Mouse (Mus musculus) myocyte (in vitro differentiated cells): Measurements from ENCODE around the gene St3gal6. TPM values are rescaled to one million over a fixed set of nuclear protein-coding genes. Genes with fewer than 3 reads are reported as not detected.

Experiments
- H3K27me3 ChIP-seq: one replicate; pipeline ENCODE4 v1.6.1; 2011; ENCODE audit not compliant: control insufficient read depth, insufficient read depth, insufficient read length
- H3K36me3 ChIP-seq: one replicate; pipeline ENCODE4 v1.6.1; 2011; ENCODE audit not compliant: control insufficient read depth, insufficient read depth
- H3K4me2 ChIP-seq: one replicate; pipeline ENCODE4 v1.6.1; 2011; ENCODE audit warnings: low read depth, control low read depth
- H3K4me3 ChIP-seq: one replicate; pipeline ENCODE4 v1.5.1; 2011; ENCODE audit warnings: mild to moderate bottlenecking, control low read depth, moderate library complexity
- H3K79me2 ChIP-seq: one replicate; pipeline ENCODE4 v1.6.1; 2011; ENCODE audit not compliant: control insufficient read depth, insufficient read depth
- H3ac ChIP-seq: one replicate; pipeline ENCODE4 v1.6.1; 2011; ENCODE audit not compliant: control insufficient read depth, insufficient read length
- CEBPB ChIP-seq: IDR thresholded peaks from 2 replicates; pipeline ENCODE4 v1.6.1; 2011; ENCODE audit warnings: mild to moderate bottlenecking, moderate library complexity; ENCODE audit not compliant: poor library complexity, insufficient read depth, severe bottlenecking
- E2F4 ChIP-seq: IDR thresholded peaks from one replicate; pipeline ENCODE4 v1.6.1; 2011; ENCODE audit warnings: mild to moderate bottlenecking, control low read depth, moderate library complexity; ENCODE audit not compliant: insufficient read depth
- MAX ChIP-seq: IDR thresholded peaks from one replicate; pipeline ENCODE4 v1.6.1; 2011; ENCODE audit warnings: low read depth, mild to moderate bottlenecking, control low read depth
- MYOD1 ChIP-seq, 3 experiments: IDR thresholded peaks; one replicate each; pipeline ENCODE4 v1.6.1; 2011; ENCODE audit warnings: control low read depth in 2 of 3, low read depth in 2 of 3, mild to moderate bottlenecking in 2 of 3, moderate library complexity in 1 of 3; ENCODE audit not compliant: insufficient read length in 2 of 3, control insufficient read depth in 1 of 3
- MYOG ChIP-seq, 3 experiments: IDR thresholded peaks; one replicate each; pipeline ENCODE4 v1.6.1; 2011; ENCODE audit warnings: control low read depth in 2 of 3, low read depth in 2 of 3, mild to moderate bottlenecking in 2 of 3; ENCODE audit not compliant: insufficient read length in 2 of 3, control insufficient read depth in 1 of 3, insufficient read depth in 1 of 3
- POLR2A ChIP-seq: IDR thresholded peaks from one replicate; pipeline ENCODE4 v1.6.1; 2011; ENCODE audit warnings: low read depth, mild to moderate bottlenecking, control low read depth, moderate library complexity; ENCODE audit not compliant: insufficient read length
- POLR2AphosphoS2 ChIP-seq: IDR thresholded peaks from one replicate; pipeline ENCODE4 v1.6.1; 2011; ENCODE audit warnings: low read depth, control low read depth; ENCODE audit not compliant: insufficient read length
- REST ChIP-seq: IDR thresholded peaks from one replicate; pipeline ENCODE4 v1.6.1; 2011; ENCODE audit warnings: mild to moderate bottlenecking, control low read depth, moderate library complexity; ENCODE audit not compliant: insufficient read depth, insufficient read length
- SRF ChIP-seq: IDR thresholded peaks from one replicate; pipeline ENCODE4 v1.6.1; 2011; ENCODE audit warnings: low read depth; ENCODE audit not compliant: control insufficient read depth, insufficient read length
- TCF12 ChIP-seq: IDR thresholded peaks from one replicate; pipeline ENCODE4 v1.6.1; 2011; ENCODE audit warnings: mild to moderate bottlenecking, control low read depth; ENCODE audit not compliant: poor library complexity, insufficient read depth, severe bottlenecking
- TCF3 ChIP-seq: IDR thresholded peaks from one replicate; pipeline ENCODE4 v1.6.1; 2011; ENCODE audit warnings: low read depth, control low read depth; ENCODE audit not compliant: insufficient read length
- USF1 ChIP-seq: IDR thresholded peaks from one replicate; pipeline ENCODE4 v1.6.1; 2011; ENCODE audit warnings: low read depth, mild to moderate bottlenecking, control low read depth, moderate library complexity
- polyA plus RNA-seq: library from polyadenylated mRNA; unstranded; fragments of >200 nt; fragmentation: generic; extraction: Trizol; gene quantifications from one replicate; pipeline ENCODE4 v1.2.1, GENCODE M21; 2012; ENCODE audit warnings: missing spikeins

Gene St3gal6
- polyA plus RNA-seq, 1 experiment = 0.18 TPM

DNA sequence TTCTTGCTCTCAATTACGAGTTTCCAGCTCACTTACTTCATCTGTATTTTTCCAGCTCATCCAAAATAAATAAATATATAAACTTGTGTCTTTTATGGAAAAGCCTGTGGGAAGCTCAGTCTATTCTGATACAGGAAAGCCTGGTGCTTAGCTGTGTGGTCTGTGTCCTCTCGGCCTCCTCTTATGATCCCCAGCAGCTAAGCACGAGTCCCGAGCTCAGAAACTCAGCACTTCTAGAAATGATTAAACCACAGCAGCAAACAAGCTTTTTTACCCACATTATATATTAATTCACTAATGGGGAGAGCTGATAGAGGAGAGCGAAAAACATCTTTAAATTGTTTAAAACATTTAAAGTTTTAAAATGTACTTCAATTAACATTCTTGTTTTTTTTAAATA lies 67.6 kb downstream of the St3gal6 start:
- Histone ChIP-seq H3K79me2 (no peaks in the 10 kb centered on the region), H3K36me3 (peaks cover 30% of the 10 kb centered on the region), H3K4me3 (no peak overlapping the region), H3K4me2 (no peak overlapping the region), H3ac (no peak overlapping the region), H3K27me3 (no peaks in the 10 kb centered on the region)
- no peak for TF ChIP-seq POLR2AphosphoS2
- TF ChIP-seq SRF = no peak
- no peak for TF ChIP-seq REST
- TF ChIP-seq E2F4 = no peak
- no peak for TF ChIP-seq TCF12
- no peak for TF ChIP-seq USF1
- no peak for TF ChIP-seq MAX
- no peak for TF ChIP-seq MYOG (IDR thresholded peaks at IDR 0.05; ENCODE audit: control insufficient read depth in 1 of 3, insufficient read depth in 1 of 3, insufficient read length in 2 of 3, low read depth in 2 of 3)
- TF ChIP-seq POLR2A = no peak
- no peak for TF ChIP-seq TCF3
- TF ChIP-seq CEBPB = no peak
- no peak for TF ChIP-seq MYOD1 (IDR thresholded peaks at IDR 0.05; ENCODE audit: control insufficient read depth in 1 of 3, insufficient read length in 2 of 3, low read depth in 2 of 3)

DNA sequence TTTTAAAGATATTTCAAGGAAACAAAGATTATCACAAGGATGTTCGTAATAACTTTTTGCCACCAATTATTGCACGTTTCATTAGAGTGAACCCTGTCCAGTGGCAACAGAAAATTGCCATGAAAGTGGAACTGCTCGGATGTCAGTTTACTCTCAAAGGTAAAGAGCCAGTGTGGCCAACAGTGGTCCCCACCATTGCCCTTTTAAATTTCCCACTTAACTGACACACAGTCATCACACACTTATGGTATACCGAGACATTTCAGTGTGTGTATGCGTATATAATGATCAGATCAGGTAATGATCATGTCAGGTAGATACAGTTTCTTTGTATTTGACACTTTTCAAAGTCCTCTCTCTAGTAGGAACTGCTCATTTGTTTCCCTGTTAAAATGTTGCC lies 68.9 kb downstream of the St3gal6 start:
- H3K4me3 ChIP-seq = no peak overlapping the region
- H3ac ChIP-seq = no peak overlapping the region

DNA sequence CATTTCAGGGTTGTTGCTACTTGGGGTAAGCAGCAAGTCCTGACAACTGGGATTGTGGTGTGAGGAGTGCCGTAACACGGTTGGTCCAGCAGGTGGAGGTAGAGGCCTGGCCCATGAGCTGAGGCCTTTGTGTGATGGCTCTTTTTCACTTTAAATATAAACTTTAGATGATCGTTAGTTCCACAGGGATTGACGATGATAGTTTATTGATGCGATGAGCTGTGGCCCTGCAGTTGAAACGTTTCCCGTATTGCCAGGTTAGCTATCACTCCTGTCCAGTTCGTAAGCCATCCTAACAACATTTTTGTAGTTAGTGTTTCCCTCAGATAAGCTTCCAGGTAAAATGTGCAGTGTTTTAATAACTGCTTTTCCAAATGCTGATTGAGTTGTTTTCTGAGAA lies 69.4 kb downstream of the St3gal6 start:
- peaks cover 28% of the 10 kb centered on the region for H3K36me3 ChIP-seq
- TF ChIP-seq MAX = no peak
- no peak for TF ChIP-seq MYOD1 (IDR thresholded peaks at IDR 0.05; ENCODE audit: control insufficient read depth in 1 of 3, insufficient read length in 2 of 3, low read depth in 2 of 3)
- TF ChIP-seq E2F4 = no peak
- TF ChIP-seq TCF12 = no peak
- TF ChIP-seq MYOG (IDR thresholded peaks at IDR 0.05; ENCODE audit: control insufficient read depth in 1 of 3, insufficient read depth in 1 of 3, insufficient read length in 2 of 3, low read depth in 2 of 3) = no peak
- TF ChIP-seq SRF = no peak
- TF ChIP-seq CEBPB = no peak
- no peak for TF ChIP-seq TCF3
- no peak for TF ChIP-seq USF1
- TF ChIP-seq REST = no peak
- no peak for TF ChIP-seq POLR2A
- TF ChIP-seq POLR2AphosphoS2 = no peak

More for the DNA sequence above, 68.9 kb downstream of the St3gal6 start:
- H3K27me3 ChIP-seq = no peaks in the 10 kb centered on the region
- peaks cover 25% of the 10 kb centered on the region for H3K36me3 ChIP-seq
- H3K4me2 ChIP-seq = no peak overlapping the region
- no peak for TF ChIP-seq POLR2A
- no peak for TF ChIP-seq REST
- TF ChIP-seq MAX = no peak
- no peak for TF ChIP-seq USF1
- no peak for TF ChIP-seq TCF3
- no peaks in the 10 kb centered on the region for H3K79me2 ChIP-seq

DNA sequence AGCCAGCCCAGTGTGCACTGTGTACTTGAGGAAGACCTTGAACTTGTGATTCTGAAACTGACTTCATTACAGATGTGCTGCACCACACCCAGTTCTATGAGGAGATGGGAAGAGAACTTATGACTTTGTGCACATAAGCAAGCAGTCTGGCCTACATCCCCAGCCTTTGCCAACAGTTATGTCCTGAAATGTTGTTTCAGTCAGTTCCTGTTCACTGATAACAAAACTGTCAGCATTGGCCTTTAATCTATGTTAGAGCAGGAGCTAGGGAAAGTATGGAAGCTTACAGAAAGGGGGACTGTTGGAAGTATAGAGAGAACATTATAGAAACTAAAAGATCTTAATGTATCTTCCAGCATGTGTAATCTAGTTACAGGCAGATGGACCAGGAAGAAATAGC lies 70.2 kb downstream of the St3gal6 start:
- Histone ChIP-seq H3K79me2 (no peaks in the 10 kb centered on the region), H3K4me2 (no peak overlapping the region), H3K4me3 (no peak overlapping the region), H3ac (no peak overlapping the region), H3K36me3 (peaks cover 31% of the 10 kb centered on the region), H3K27me3 (no peaks in the 10 kb centered on the region)
- TF ChIP-seq POLR2AphosphoS2 = no peak
- no peak for TF ChIP-seq POLR2A
- TF ChIP-seq MYOD1 (IDR thresholded peaks at IDR 0.05; ENCODE audit: control insufficient read depth in 1 of 3, insufficient read length in 2 of 3, low read depth in 2 of 3) = no peak
- no peak for TF ChIP-seq SRF
- TF ChIP-seq CEBPB = no peak
- no peak for TF ChIP-seq TCF3
- TF ChIP-seq TCF12 = no peak

More for the DNA sequence above, 69.4 kb downstream of the St3gal6 start:
- Histone ChIP-seq H3K4me2 (no peak overlapping the region), H3K27me3 (no peaks in the 10 kb centered on the region), H3ac (no peak overlapping the region), H3K4me3 (no peak overlapping the region), H3K79me2 (no peaks in the 10 kb centered on the region)

DNA sequence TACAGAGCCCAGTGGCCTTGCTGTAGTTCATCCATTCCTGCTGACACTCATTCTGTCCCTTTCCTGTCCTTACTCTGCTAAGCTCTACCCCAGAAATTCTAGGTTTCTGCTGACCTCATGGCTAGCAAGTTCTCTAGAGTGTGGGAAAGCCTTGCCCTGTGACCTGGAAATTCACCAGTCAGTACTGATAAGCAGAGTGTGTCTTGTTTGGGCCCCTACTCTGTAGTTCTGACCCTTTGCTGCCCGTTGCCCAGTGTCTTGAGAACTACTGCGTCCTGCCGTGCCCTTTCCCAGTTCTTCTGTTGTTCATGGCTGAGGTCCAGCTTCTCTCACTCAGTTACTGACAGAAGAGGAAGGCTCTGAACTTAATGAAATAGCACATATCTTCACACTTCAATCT lies 70.9 kb downstream of the St3gal6 start:
- Histone ChIP-seq H3K36me3 (peaks cover 33% of the 10 kb centered on the region), H3K4me3 (no peak overlapping the region)
- TF ChIP-seq REST (no peak), USF1 (no peak), MYOD1 (IDR thresholded peaks at IDR 0.05; ENCODE audit: control insufficient read depth in 1 of 3, insufficient read length in 2 of 3, low read depth in 2 of 3) (no peak), MYOG (IDR thresholded peaks at IDR 0.05; ENCODE audit: control insufficient read depth in 1 of 3, insufficient read depth in 1 of 3, insufficient read length in 2 of 3, low read depth in 2 of 3) (no peak), POLR2AphosphoS2 (no peak), TCF3 (no peak), E2F4 (no peak), MAX (no peak), CEBPB (no peak), POLR2A (no peak), TCF12 (no peak)

More for the DNA sequence above, 70.9 kb downstream of the St3gal6 start:
- no peaks in the 10 kb centered on the region for H3K79me2 ChIP-seq
- H3K4me2 ChIP-seq = no peak overlapping the region
- no peaks in the 10 kb centered on the region for H3K27me3 ChIP-seq
- H3ac ChIP-seq = no peak overlapping the region
